In genomic region chr8:121083093-121083935, GRCm38 (mm10) we compare ENCODE assay signal across 8 mouse cellular contexts. TPM values are rescaled to one million over a fixed set of nuclear protein-coding genes. Genes with fewer than 3 reads are reported as not detected.
DNase-seq lines count a peak whose midpoint lies in the region; ATAC-seq and TF ChIP-seq lines count a peak whose summit lies in the region.

No protein-coding gene starts in this region.

- peak overlapping the region; percentile 97 for H3K4me2 ChIP-seq in embryonic facial prominence, embryonic 15.5 days (replicated peaks)
- H3K4me2 ChIP-seq in heart, embryonic 15.5 days = peak overlapping the region; percentile 97

- TF ChIP-seq CTCF in layer of hippocampus, adult 2 months (conservative IDR thresholded peaks at IDR 0.05) = no peak

- H3K27ac ChIP-seq in layer of hippocampus, adult 2 months = peak overlapping the region; percentile 55; the same call in 1 of the 2 replicates
- H3K27ac ChIP-seq in embryonic facial prominence, embryonic 15.5 days (replicated peaks) = peak overlapping the region; percentile 75
- H3K27ac ChIP-seq in heart, embryonic 15.5 days = peak overlapping the region; percentile 39; the same call in 1 of the 2 replicates
- H3K27ac ChIP-seq in midbrain, embryonic 10.5 days (replicated peaks) = peak overlapping the region; percentile 59; the same call in 1 of the 2 replicates

- no peaks in the 10 kb centered on the region for H3K36me3 ChIP-seq in embryonic facial prominence, embryonic 15.5 days
- H3K36me3 ChIP-seq in heart, embryonic 15.5 days = no peaks in the 10 kb centered on the region
- no peaks in the 10 kb centered on the region for H3K36me3 ChIP-seq in midbrain, embryonic 10.5 days

- no peak for DNase-seq in layer of hippocampus, adult 2 months (ENCODE audit: low spot score in 2 of 2)
- no peak for DNase-seq in layer of hippocampus, adult 11-12 months (ENCODE audit: low spot score)
- DNase-seq in kidney, postnatal 14 days = peak; percentile 80
- DNase-seq in midbrain, embryonic 10.5 days (ENCODE audit: low spot score) = peak; percentile 79
- DNase-seq in urinary bladder, postnatal 10 days (ENCODE audit: low spot score) = peak; percentile 52
- DNase-seq in left cerebral cortex, adult 11 months (ENCODE audit: low spot score) = no peak

- peak overlapping the region; percentile 12; the same call in 1 of the 2 replicates for H3K9ac ChIP-seq in embryonic facial prominence, embryonic 15.5 days
- H3K9ac ChIP-seq in heart, embryonic 15.5 days = peak overlapping the region; percentile 49

- peak; percentile 77; the same call in 1 of the 2 replicates for ATAC-seq in embryonic facial prominence, embryonic 15.5 days (ENCODE audit: insufficient number of reproducible peaks, low FRiP score, low TSS enrichment, low read depth)
- peak; percentile 77 for ATAC-seq in heart, embryonic 15.5 days (replicated peaks; ENCODE audit: insufficient number of reproducible peaks, insufficient read depth, low FRiP score, low read depth)

- peaks cover 99% of the 10 kb centered on the region for H3K27me3 ChIP-seq in embryonic facial prominence, embryonic 15.5 days
- H3K27me3 ChIP-seq in heart, embryonic 15.5 days = peaks cover 100% of the 10 kb centered on the region
- H3K27me3 ChIP-seq in midbrain, embryonic 10.5 days (ENCODE audit: low read depth, poor library complexity, severe bottlenecking) = peaks cover 100% of the 10 kb centered on the region

- H3K9me3 ChIP-seq in embryonic facial prominence, embryonic 15.5 days (replicated peaks) = no peaks in the 10 kb centered on the region
- no peaks in the 10 kb centered on the region for H3K9me3 ChIP-seq in heart, embryonic 15.5 days (replicated peaks)
- no peaks in the 10 kb centered on the region for H3K9me3 ChIP-seq in midbrain, embryonic 10.5 days (replicated peaks)

- H3K4me1 ChIP-seq in embryonic facial prominence, embryonic 15.5 days = peaks cover 31% of the 10 kb centered on the region
- peaks cover 30% of the 10 kb centered on the region for H3K4me1 ChIP-seq in heart, embryonic 15.5 days (replicated peaks)
- peaks cover 32% of the 10 kb centered on the region for H3K4me1 ChIP-seq in midbrain, embryonic 10.5 days

- peak overlapping the region; percentile 55 for H3K4me3 ChIP-seq in layer of hippocampus, adult 2 months
- H3K4me3 ChIP-seq in embryonic facial prominence, embryonic 15.5 days (replicated peaks) = peak overlapping the region; percentile 56
- H3K4me3 ChIP-seq in heart, embryonic 15.5 days = peak overlapping the region; percentile 69
- peak overlapping the region; percentile 62 for H3K4me3 ChIP-seq in midbrain, embryonic 10.5 days

- WGBS in embryonic facial prominence, embryonic 15.5 days = under 1% methylated on average over 88 of the region's 89 CpGs
- WGBS in heart, embryonic 15.5 days = under 1% methylated on average over 89 of the region's 89 CpGs
- WGBS in midbrain, embryonic 10.5 days = under 1% methylated on average over 89 of the region's 89 CpGs

RNA-seq across cellular contexts. Expression of gene Foxf1, which starts 0.9 kb away (rescaled TPM):
- total RNA-seq in layer of hippocampus, adult 2 months (2021) = under 1 TPM; 0.49 to 0.71 TPM
- polyA plus RNA-seq in embryonic facial prominence, embryonic 15.5 days (2015; fragmentation: Nextera tagmentation; extraction: Ambion mirVana) = 9.9 and 10.1 TPM in 2 replicates
- polyA plus RNA-seq in heart, embryonic 15.5 days (2015; fragmentation: Nextera tagmentation; extraction: Ambion mirVana) = 3.3 and 9.6 TPM in 2 replicates
- 0.17 and 1.1 TPM in 2 replicates for polyA plus RNA-seq in midbrain, embryonic 10.5 days (2016; fragmentation: Nextera tagmentation; extraction: Ambion mirVana)

RNA-seq across cellular contexts. Expression of gene Mthfsd, which starts 24.9 kb away (rescaled TPM):
- total RNA-seq in layer of hippocampus, adult 2 months (2021) = 10 to 100 TPM; 38.8 to 46.1 TPM
- polyA plus RNA-seq in embryonic facial prominence, embryonic 15.5 days (2015; fragmentation: Nextera tagmentation; extraction: Ambion mirVana) = 58.2 and 61.3 TPM in 2 replicates
- polyA plus RNA-seq in heart, embryonic 15.5 days (2015; fragmentation: Nextera tagmentation; extraction: Ambion mirVana) = 29.7 and 38.2 TPM in 2 replicates
- polyA plus RNA-seq in midbrain, embryonic 10.5 days (2016; fragmentation: Nextera tagmentation; extraction: Ambion mirVana) = 66.3 and 66.8 TPM in 2 replicates

RNA-seq across cellular contexts. Expression of gene Foxc2, which starts 32.7 kb away (rescaled TPM):
- 1 to 10 TPM; 1.0 to 1.1 TPM for total RNA-seq in layer of hippocampus, adult 2 months (2021)
- polyA plus RNA-seq in embryonic facial prominence, embryonic 15.5 days (2015; fragmentation: Nextera tagmentation; extraction: Ambion mirVana) = 2.3 and 5.6 TPM in 2 replicates
- 6.4 and 8.5 TPM in 2 replicates for polyA plus RNA-seq in heart, embryonic 15.5 days (2015; fragmentation: Nextera tagmentation; extraction: Ambion mirVana)
- polyA plus RNA-seq in midbrain, embryonic 10.5 days (2016; fragmentation: Nextera tagmentation; extraction: Ambion mirVana) = 5.1 and 6.1 TPM in 2 replicates

RNA-seq across cellular contexts. Expression of gene Foxl1, which starts 44.4 kb away (rescaled TPM):
- under 1 TPM in 1 of 2 experiments, not detected in 1; 0.13 TPM for total RNA-seq in layer of hippocampus, adult 2 months (2021)
- 0.25 and 0.31 TPM in 2 replicates for polyA plus RNA-seq in embryonic facial prominence, embryonic 15.5 days (2015; fragmentation: Nextera tagmentation; extraction: Ambion mirVana)
- 0.34 and 0.94 TPM in 2 replicates for polyA plus RNA-seq in heart, embryonic 15.5 days (2015; fragmentation: Nextera tagmentation; extraction: Ambion mirVana)
- polyA plus RNA-seq in midbrain, embryonic 10.5 days (2016; fragmentation: Nextera tagmentation; extraction: Ambion mirVana) = 1.1 TPM in 2 replicates

Comparison
In these comparisons a context has a peak if more than half of its experiments do, and no peak if none do; other contexts are left out.
1. DNase-seq: peak in kidney, postnatal 14 days (single experiment), midbrain, embryonic 10.5 days (single experiment) and urinary bladder, postnatal 10 days (single experiment); none in layer of hippocampus, adult 2 months (0 of 2), layer of hippocampus, adult 11-12 months (single experiment) and left cerebral cortex, adult 11 months (single experiment).
2. Peak in every context shown above with its lines, with median percentiles within 50 percentile points of each other: H3K27ac ChIP-seq and H3K4me3 ChIP-seq.